Mouse (Mus musculus) cortical plate, adult 2 months (tissue): Measurements from ENCODE around the gene Fermt2. TPM values are rescaled to one million over a fixed set of nuclear protein-coding genes. Genes with fewer than 3 reads are reported as not detected.
A peak's percentile ranks its signal among the peaks of the same experiment; 100 is the strongest.

Source experiments
- H3K27ac ChIP-seq: fragments of 200-500 bp; 2 replicates; pipeline ENCODE4 v1.5.1; 2012; ENCODE audit warnings: low read length, control low read depth, inconsistent platforms; ENCODE audit not compliant: insufficient read depth
- H3K4me1 ChIP-seq: fragments of 200-500 bp; 2 replicates; pipeline ENCODE4 v1.6.1; 2011; ENCODE audit warnings: low read length; ENCODE audit not compliant: control insufficient read depth, insufficient read depth
- H3K4me3 ChIP-seq: fragments of 200-500 bp; 2 replicates; pipeline ENCODE4 v1.5.1; 2011; ENCODE audit warnings: mild to moderate bottlenecking, low read length, control low read depth; ENCODE audit not compliant: insufficient read depth
- CTCF ChIP-seq: fragments of 200-500 bp; IDR thresholded peaks from 2 replicates; pipeline ENCODE4 v1.5.1; 2011; ENCODE audit warnings: mild to moderate bottlenecking, control low read depth, low read length; ENCODE audit not compliant: insufficient read depth; ENCODE audit errors: extremely low read depth
- POLR2A ChIP-seq: fragments of 200-500 bp; IDR thresholded peaks from 2 replicates; pipeline ENCODE4 v1.6.1; 2011; ENCODE audit warnings: mild to moderate bottlenecking, low read length, control low read depth; ENCODE audit not compliant: insufficient read depth; ENCODE audit errors: extremely low read depth
- polyA plus RNA-seq: library from polyadenylated mRNA; depleted of rRNA; stranded (reverse); fragments of >200 nt; gene quantifications from 2 replicates; pipeline ENCODE4 v1.2.3, GENCODE M21; 2012; rRNA removed

Gene Fermt2
- polyA plus RNA-seq, 1 experiment: 108 TPM

DNA sequence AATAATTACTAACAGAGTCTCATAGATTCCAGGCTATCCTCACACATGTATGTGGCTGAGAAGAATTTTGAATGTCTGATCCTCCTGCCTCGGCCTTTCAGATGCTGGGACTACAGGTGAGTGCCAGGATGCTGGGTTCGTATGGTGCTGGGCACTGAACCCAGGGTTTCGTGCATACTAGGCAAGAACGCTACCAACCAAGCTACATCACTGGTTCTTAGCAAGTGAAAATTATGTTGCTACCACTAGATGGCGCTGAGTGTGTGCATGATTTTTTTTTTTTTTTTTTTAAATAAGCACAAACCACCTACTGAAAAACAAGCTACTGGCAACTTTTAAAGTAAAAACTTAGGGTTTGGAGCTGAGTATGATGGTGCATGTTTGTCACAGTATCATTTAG is 106.7 kb downstream of the Fermt2 start:
- H3K4me1 ChIP-seq: no peaks in the 10 kb centered on the region
- TF ChIP-seq POLR2A (no peak), CTCF (peak; percentile 49; the same call in 1 of the 2 replicates)
- H3K27ac ChIP-seq: no peak overlapping the region
- H3K4me3 ChIP-seq: no peak overlapping the region

DNA sequence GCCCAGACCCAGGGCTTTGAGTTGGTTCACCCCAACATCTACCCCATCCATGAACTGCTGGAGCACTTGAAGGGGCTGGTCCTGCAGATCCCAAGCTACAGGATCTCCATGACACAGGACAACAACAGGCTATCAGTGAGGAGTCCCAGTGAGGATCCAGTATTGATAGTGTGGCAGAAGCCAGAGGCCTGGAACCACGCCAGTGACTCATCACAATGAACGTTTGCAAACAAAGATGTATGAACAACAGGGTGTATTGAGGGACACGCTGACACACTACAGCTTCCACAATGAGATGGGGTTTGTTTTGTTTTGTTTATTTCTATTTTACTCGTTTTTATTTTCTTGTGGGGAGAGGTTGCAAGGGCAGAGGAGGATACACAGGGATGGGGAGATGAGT is 107.5 kb downstream of the Fermt2 start:
- Histone ChIP-seq H3K4me3 (no peak overlapping the region), H3K27ac (0 out of 2 replicates have a peak overlapping the region, but pooled peaks have one; percentile 49), H3K4me1 (no peaks in the 10 kb centered on the region)
- TF ChIP-seq POLR2A: no peak
- TF ChIP-seq CTCF: no peak

GRCm38 (mm10) chr14:45419323-45419722 is 110.6 kb downstream of the Fermt2 start:
- Histone ChIP-seq H3K4me1 (no peaks in the 10 kb centered on the region), H3K4me3 (no peak overlapping the region), H3K27ac (no peak overlapping the region)
- no peak for TF ChIP-seq POLR2A
- TF ChIP-seq CTCF: no peak

DNA sequence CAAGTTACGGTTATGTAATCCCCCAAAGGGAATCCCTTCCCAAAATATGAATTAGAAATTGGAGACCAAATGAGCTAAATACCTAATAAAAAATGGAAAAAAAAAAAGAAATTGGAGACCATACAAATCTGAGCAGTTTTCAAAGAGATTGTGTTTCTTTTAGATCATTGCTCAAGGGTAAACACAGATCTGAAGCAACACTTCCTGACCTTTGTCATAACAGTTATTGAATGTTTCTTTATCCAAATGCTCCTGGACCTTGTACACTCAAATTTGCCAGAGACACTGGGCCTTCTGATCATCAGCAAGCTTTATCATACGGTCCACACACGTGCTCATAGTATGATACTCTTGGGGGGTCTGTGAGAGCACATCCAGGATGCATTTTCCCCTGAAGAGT is 111.4 kb downstream of the Fermt2 start:
- TF ChIP-seq CTCF: no peak
- no peak for TF ChIP-seq POLR2A
- H3K27ac ChIP-seq: no peak overlapping the region
- no peak overlapping the region for H3K4me3 ChIP-seq
- no peaks in the 10 kb centered on the region for H3K4me1 ChIP-seq

- no peak overlapping the region for H3K4me3 ChIP-seq
- no peak overlapping the region for H3K27ac ChIP-seq
- TF ChIP-seq CTCF: no peak
- no peak for TF ChIP-seq POLR2A
- H3K4me1 ChIP-seq: no peaks in the 10 kb centered on the region
Observed at GRCm38 (mm10) chr14:45416265-45416664, 113.7 kb downstream of the Fermt2 start.

Other genes starting within 250 kb of the Fermt2 start
- gene Ero1l, start 211.3 kb downstream of the Fermt2 start, polyA plus RNA-seq: 23.6 and 27.2 TPM in 2 replicates
- gene Psmc6, start 200.3 kb downstream of the Fermt2 start, polyA plus RNA-seq: 87.2 and 88.7 TPM in 2 replicates
- 13.0 and 14.7 TPM in 2 replicates for gene Styx, start 179.0 kb downstream of the Fermt2 start, polyA plus RNA-seq
- gene Gnpnat1, start 125.2 kb downstream of the Fermt2 start, polyA plus RNA-seq: 11.5 and 11.8 TPM in 2 replicates
- 84.0 and 90.2 TPM in 2 replicates for gene Ddhd1, start 128.0 kb upstream of the Fermt2 start, polyA plus RNA-seq